Comparison of ENCODE assay signal across 19 mouse cellular contexts in the genomic region with DNA sequence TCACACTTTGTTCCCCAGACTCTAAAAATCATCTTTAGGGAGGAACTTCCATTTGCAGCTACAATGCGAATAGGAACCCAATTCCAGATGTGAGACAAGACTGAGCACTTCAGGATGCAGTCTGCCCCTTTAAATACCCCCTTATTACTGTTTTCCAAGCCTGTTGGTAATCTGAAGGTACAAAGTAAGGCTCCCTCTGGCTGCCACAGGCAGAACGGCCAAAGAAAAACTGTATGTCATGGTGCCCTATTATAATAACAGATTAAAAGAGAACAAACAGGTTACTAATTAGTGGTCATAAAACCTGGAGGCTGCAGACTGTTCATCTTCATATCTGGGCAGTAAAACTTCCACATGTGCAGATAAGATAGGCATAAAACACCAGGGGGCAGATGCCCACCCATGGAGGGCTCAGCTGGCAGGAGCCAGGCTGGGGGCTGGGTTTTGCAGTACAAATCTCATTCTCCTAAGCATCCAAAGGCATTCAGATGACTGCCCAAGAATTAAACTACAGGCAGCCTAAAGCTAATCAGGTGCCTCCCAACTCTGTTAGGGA.
DNase-seq lines count a peak whose midpoint lies in the region; ATAC-seq and TF ChIP-seq lines count a peak whose summit lies in the region.
"Had no signal": no experiment of that assay in that cellular context is flagged by ENCODE, and none has a peak within 500 bp of the region (broad histone marks: within the 10 kb centered on the region; RNA-seq: fewer than 3 reads in every experiment).

No protein-coding gene starts in this region.

- ATAC-seq in forebrain, postnatal 0 days: no peak
- no peak for ATAC-seq in forebrain, embryonic 15.5 days (replicated peaks)
- no peak for ATAC-seq in lung, embryonic 14.5 days (ENCODE audit: insufficient read depth)
- ATAC-seq: forebrain, embryonic 16.5 days; liver, embryonic 12.5 days had no signal

- DNase-seq in forebrain, postnatal 0 days: no peak
- no peak for DNase-seq in lung, embryonic 14.5 days
- DNase-seq in lung, postnatal 36 days: no peak
- peak; percentile 4 for DNase-seq in ES-CJ7 (ENCODE audit: low read depth, low spot score)
- peak; percentile 3 for DNase-seq in hindlimb bud, embryonic 11.5 days (ENCODE audit: extremely low spot score, low read depth, low spot score)
- DNase-seq in urinary bladder, postnatal 36 days (ENCODE audit: low spot score in 2 of 2): no peak
- DNase-seq in frontal cortex, postnatal 10 days (ENCODE audit: low spot score in 2 of 2): no peak
- DNase-seq: adrenal gland, adult 2 months; B cell, adult 2 months; cerebellum, adult 11-12 months; gastrocnemius, adult 2 months; spleen, adult 18-20 months; thymus, adult 2 months had no signal

- H3K4me2 ChIP-seq in forebrain, postnatal 0 days (ENCODE audit: low read depth): no peak overlapping the region
- H3K4me2 ChIP-seq in forebrain, embryonic 15.5 days (replicated peaks): no peak overlapping the region
- no peak overlapping the region for H3K4me2 ChIP-seq in lung, embryonic 14.5 days
- H3K4me2 ChIP-seq: heart, embryonic 15.5 days; kidney, embryonic 15.5 days; liver, embryonic 12.5 days had no signal

- WGBS in forebrain, postnatal 0 days: 67% methylated on average over 2 of the region's 2 CpGs
- 52% methylated on average over 2 of the region's 2 CpGs for WGBS in forebrain, embryonic 15.5 days
- 57% methylated on average over 2 of the region's 2 CpGs for WGBS in lung, embryonic 14.5 days

- no peak overlapping the region for H3K27ac ChIP-seq in forebrain, postnatal 0 days (ENCODE audit: low read depth, low read length)
- H3K27ac ChIP-seq in forebrain, embryonic 15.5 days (replicated peaks): no peak overlapping the region
- H3K27ac ChIP-seq in lung, embryonic 14.5 days (ENCODE audit: low read depth): no peak overlapping the region
- H3K27ac ChIP-seq: gastrocnemius, adult 2 months; heart, embryonic 15.5 days; hindbrain, embryonic 10.5 days; kidney, embryonic 15.5 days; liver, embryonic 12.5 days had no signal

- TF ChIP-seq CTCF in forebrain, postnatal 0 days (IDR thresholded peaks at IDR 0.05; ENCODE audit: low read depth): peak; percentile 36
- peak; percentile 34 for TF ChIP-seq CTCF in lung, embryonic 14.5 days (IDR thresholded peaks at IDR 0.05; ENCODE audit: low read depth)

- no peak overlapping the region for H3K4me3 ChIP-seq in forebrain, postnatal 0 days (ENCODE audit: low read depth, low read length)
- no peak overlapping the region for H3K4me3 ChIP-seq in forebrain, embryonic 15.5 days
- no peak overlapping the region for H3K4me3 ChIP-seq in lung, embryonic 14.5 days (ENCODE audit: low read depth, low read length)
- H3K4me3 ChIP-seq: gastrocnemius, adult 2 months; heart, embryonic 15.5 days; hindbrain, embryonic 10.5 days; kidney, embryonic 15.5 days; liver, embryonic 12.5 days had no signal

- no peaks in the 10 kb centered on the region for H3K4me1 ChIP-seq in forebrain, postnatal 0 days (ENCODE audit: insufficient read depth)
- no peaks in the 10 kb centered on the region for H3K4me1 ChIP-seq in forebrain, embryonic 15.5 days
- no peaks in the 10 kb centered on the region for H3K4me1 ChIP-seq in lung, embryonic 14.5 days (ENCODE audit: insufficient read depth)
- H3K4me1 ChIP-seq: heart, embryonic 15.5 days; hindbrain, embryonic 10.5 days; kidney, embryonic 15.5 days; liver, embryonic 12.5 days had no signal

- H3K36me3 ChIP-seq in forebrain, postnatal 0 days (ENCODE audit: insufficient read depth): no peaks in the 10 kb centered on the region
- H3K36me3 ChIP-seq in forebrain, embryonic 15.5 days: no peaks in the 10 kb centered on the region
- no peaks in the 10 kb centered on the region for H3K36me3 ChIP-seq in lung, embryonic 14.5 days (ENCODE audit: insufficient read depth)
- H3K36me3 ChIP-seq: heart, embryonic 15.5 days; hindbrain, embryonic 10.5 days; kidney, embryonic 15.5 days; liver, embryonic 12.5 days had no signal

- no peak overlapping the region for H3K9ac ChIP-seq in forebrain, postnatal 0 days
- no peak overlapping the region for H3K9ac ChIP-seq in forebrain, embryonic 15.5 days (replicated peaks)
- no peak overlapping the region for H3K9ac ChIP-seq in lung, embryonic 14.5 days
- H3K9ac ChIP-seq: heart, embryonic 15.5 days; kidney, embryonic 15.5 days; liver, embryonic 12.5 days had no signal

- no peaks in the 10 kb centered on the region for H3K9me3 ChIP-seq in forebrain, postnatal 0 days (ENCODE audit: low read length)
- 0 out of 2 replicates have a peak, but pooled peaks cover 3% of the 10 kb centered on the region for H3K9me3 ChIP-seq in forebrain, embryonic 15.5 days
- no peaks in the 10 kb centered on the region for H3K9me3 ChIP-seq in lung, embryonic 14.5 days (ENCODE audit: low read depth, low read length)
- H3K9me3 ChIP-seq: heart, embryonic 15.5 days; kidney, embryonic 15.5 days; liver, embryonic 12.5 days had no signal

- no peaks in the 10 kb centered on the region for H3K27me3 ChIP-seq in forebrain, postnatal 0 days (ENCODE audit: insufficient read depth, low read length)
- no peaks in the 10 kb centered on the region for H3K27me3 ChIP-seq in forebrain, embryonic 15.5 days
- H3K27me3 ChIP-seq in lung, embryonic 14.5 days (ENCODE audit: insufficient read depth, low read length): no peaks in the 10 kb centered on the region
- H3K27me3 ChIP-seq: heart, embryonic 15.5 days; kidney, embryonic 15.5 days; liver, embryonic 12.5 days had no signal

Comparison
In these comparisons a context has a peak if more than half of its experiments do, and no peak if none do; other contexts are left out.
1. DNase-seq: peak in ES-CJ7 (single experiment) and hindlimb bud, embryonic 11.5 days (single experiment); none in forebrain, postnatal 0 days (single experiment), lung, embryonic 14.5 days (single experiment), lung, postnatal 36 days (single experiment), urinary bladder, postnatal 36 days (0 of 2) and frontal cortex, postnatal 10 days (0 of 2).